Mouse (Mus musculus): Measurements from ENCODE around the gene C1ql1.

- TF ChIP-seq POLR2A (IDR thresholded peaks at IDR 0.05; ENCODE audit: control insufficient read depth, low read depth, low read length) (no peak), CTCF (IDR thresholded peaks at IDR 0.05; ENCODE audit: control insufficient read depth, insufficient read depth, insufficient replicate concordance, low read depth, low read length) (no peak)
These were observed 48.5 kb upstream of the C1ql1 start for GRCm38 (mm10) chr11:102994952-102995351.
